26 mouse cellular contexts compared by ENCODE assay signal in genomic region chr8:117783021-117783420, GRCm38 (mm10).
"Had no signal": no experiment of that assay in that cellular context is flagged by ENCODE, and none has a peak within 500 bp of the region (broad histone marks: within the 10 kb centered on the region; RNA-seq: fewer than 3 reads in every experiment).

No protein-coding gene starts in this region.

- H3K36me3 ChIP-seq: intestine, embryonic 15.5 days had no signal

- H3K4me1 ChIP-seq: heart, embryonic 10.5 days; heart, embryonic 12.5 days; hindbrain, embryonic 12.5 days; intestine, embryonic 15.5 days; limb, embryonic 13.5 days; limb, embryonic 15.5 days; liver, embryonic 12.5 days had no signal

- DNase-seq: gastrocnemius, adult 2 months; gastrocnemius, postnatal 10 days; gastrocnemius, postnatal 25 days; heart, adult 11 months; heart, postnatal 10 days; heart, postnatal 4 days; kidney, adult 18-20 months; kidney, adult 8-10 months; kidney, postnatal 10 days; kidney, postnatal 36 days; layer of hippocampus, adult 9-11 months; layer of hippocampus, postnatal 36 days; left cerebral cortex, postnatal 4 days had no signal

- H3K4me3 ChIP-seq: gastrocnemius, adult 2 months; heart, embryonic 10.5 days; heart, embryonic 12.5 days; hindbrain, embryonic 10.5 days; hindbrain, embryonic 12.5 days; intestine, embryonic 15.5 days; limb, embryonic 13.5 days; limb, embryonic 15.5 days; liver, embryonic 12.5 days had no signal

- H3K27me3 ChIP-seq: heart, embryonic 12.5 days; hindbrain, embryonic 12.5 days; intestine, embryonic 15.5 days; limb, embryonic 13.5 days; limb, embryonic 15.5 days had no signal

- H3K27ac ChIP-seq: gastrocnemius, adult 2 months; heart, embryonic 10.5 days; hindbrain, embryonic 10.5 days; hindbrain, embryonic 12.5 days; hindbrain, embryonic 14.5 days; intestine, embryonic 15.5 days; limb, embryonic 13.5 days; limb, embryonic 15.5 days; liver, embryonic 12.5 days; liver, embryonic 14.5 days had no signal

- H3K9ac ChIP-seq: heart, embryonic 12.5 days; hindbrain, embryonic 12.5 days; hindbrain, embryonic 14.5 days; intestine, embryonic 15.5 days; limb, embryonic 13.5 days; limb, embryonic 15.5 days; liver, embryonic 12.5 days; liver, embryonic 14.5 days had no signal

- ATAC-seq: hindbrain, embryonic 16.5 days; inflammation-experienced regulatory T-cells, adult 6 months; intestine, embryonic 15.5 days; intestine, postnatal 0 days; liver, embryonic 12.5 days had no signal

- H3K4me2 ChIP-seq: heart, embryonic 12.5 days; hindbrain, embryonic 12.5 days; hindbrain, embryonic 14.5 days; intestine, embryonic 15.5 days; limb, embryonic 13.5 days; limb, embryonic 15.5 days; liver, embryonic 12.5 days had no signal

- H3K9me3 ChIP-seq: heart, embryonic 10.5 days; intestine, embryonic 15.5 days; limb, embryonic 15.5 days; liver, embryonic 12.5 days had no signal
